Mouse (Mus musculus): ENCODE results near the gene Cd19.

GRCm38 (mm10) chr7:126450641-126451040 is 36.0 kb upstream of the Cd19 start:
- TF ChIP-seq UBTF (IDR thresholded peaks at IDR 0.05; ENCODE audit: borderline replicate concordance, insufficient read depth, low read depth, low read length): no peak
- TF ChIP-seq KAT2A (conservative IDR thresholded peaks at IDR 0.05; ENCODE audit: low read depth, low read length): no peak
- no peak for TF ChIP-seq POLR2A (IDR thresholded peaks at IDR 0.05; ENCODE audit: control insufficient read depth in 1 of 2, insufficient read depth in 1 of 2, low read depth in 1 of 2, low read length in 2 of 2, poor library complexity in 1 of 2)
- no peak for TF ChIP-seq BHLHE40 (IDR thresholded peaks at IDR 0.05; ENCODE audit: borderline replicate concordance, low read depth, low read length)
- no peak for TF ChIP-seq CTCF (IDR thresholded peaks at IDR 0.05 in 2 of 3, conservative IDR thresholded peaks at IDR 0.05 in 1 of 3; ENCODE audit: control insufficient read depth in 1 of 3, insufficient read depth in 1 of 3, low read depth in 2 of 3, low read length in 3 of 3, poor library complexity in 1 of 3, severe bottlenecking in 1 of 3)
- TF ChIP-seq MAX (IDR thresholded peaks at IDR 0.05; ENCODE audit: low read length): no peak
- no peak for TF ChIP-seq ELF1 (IDR thresholded peaks at IDR 0.05; ENCODE audit: low read depth, low read length)
- TF ChIP-seq E2F4 (IDR thresholded peaks at IDR 0.05; ENCODE audit: borderline replicate concordance, low read depth, low read length): no peak
- TF ChIP-seq ZC3H11A (IDR thresholded peaks at IDR 0.05; ENCODE audit: low read depth, low read length): no peak
- no peak for TF ChIP-seq ZMIZ1 (IDR thresholded peaks at IDR 0.05; ENCODE audit: low read depth, low read length)
- TF ChIP-seq MEF2A (IDR thresholded peaks at IDR 0.05; ENCODE audit: extremely low read depth, insufficient replicate concordance, low read depth, low read length, poor library complexity, severe bottlenecking): no peak
- TF ChIP-seq TBP (IDR thresholded peaks at IDR 0.05; ENCODE audit: low read depth, low read length): no peak
- TF ChIP-seq EP300 (IDR thresholded peaks at IDR 0.05; ENCODE audit: low read depth in 1 of 2, low read length in 2 of 2): no peak
